Mouse (Mus musculus) right cerebral cortex, adult 2 months (tissue): ENCODE measurements around the gene Morf4l1.

Source experiments
- DNase-seq, 2 experiments: peaks; one replicate each; pipeline ENCODE4 v3.0.0; 2021 to 2022; ENCODE audit warnings: low spot score in 2 of 2

Gene Morf4l1

GRCm38 (mm10) chr9:90114567-90115307 lies at the start of gene Morf4l1:
Gene Morf4l1 (minus strand): TSS chr9:90114774.
- peak; percentile 98 for DNase-seq

GRCm38 (mm10) chr9:90163749-90164095 lies 49.1 kb upstream of the Morf4l1 start:
- no peak for DNase-seq

- peak; percentile 36 to 42 for DNase-seq
These were observed 48.6 kb upstream of the Morf4l1 start, which contains the start of gene Adamts7 for GRCm38 (mm10) chr9:90162926-90163748. Gene Adamts7 (plus strand): TSS chr9:90163069.

GRCm38 (mm10) chr9:90162243-90162925 lies 47.8 kb upstream of the Morf4l1 start:
- peak in 1 of 2 experiments; percentile 6 for DNase-seq

GRCm38 (mm10) chr9:90146869-90147268 lies 32.3 kb upstream of the Morf4l1 start:
- DNase-seq = no peak

GRCm38 (mm10) chr9:90145788-90146187 lies 31.2 kb upstream of the Morf4l1 start:
- no peak for DNase-seq

- no peak for DNase-seq
These were observed 22.0 kb upstream of the Morf4l1 start for GRCm38 (mm10) chr9:90136678-90136965.

GRCm38 (mm10) chr9:90135963-90136677 lies 21.5 kb upstream of the Morf4l1 start:
- no peak for DNase-seq

- no peak for DNase-seq
These were observed 20.9 kb upstream of the Morf4l1 start for GRCm38 (mm10) chr9:90135466-90135865.

GRCm38 (mm10) chr9:90133562-90134355 lies 19.2 kb upstream of the Morf4l1 start:
- no peak for DNase-seq

GRCm38 (mm10) chr9:90128636-90129201 lies 14.1 kb upstream of the Morf4l1 start:
- DNase-seq = no peak

- DNase-seq = no peak
These were observed 12.6 kb upstream of the Morf4l1 start for GRCm38 (mm10) chr9:90127146-90127545.

- DNase-seq = peak; percentile 78 to 84
These were observed 11.9 kb upstream of the Morf4l1 start for GRCm38 (mm10) chr9:90126260-90127010.

GRCm38 (mm10) chr9:90125416-90126099 lies 11.0 kb upstream of the Morf4l1 start:
- no peak for DNase-seq

- no peak for DNase-seq
These were observed 10.3 kb upstream of the Morf4l1 start for GRCm38 (mm10) chr9:90124873-90125245.

- no peak for DNase-seq
These were observed 9.7 kb upstream of the Morf4l1 start for GRCm38 (mm10) chr9:90124156-90124872.

- DNase-seq = no peak
These were observed 7.7 kb upstream of the Morf4l1 start for GRCm38 (mm10) chr9:90122246-90122740.

- DNase-seq = no peak
These were observed 2.7 kb upstream of the Morf4l1 start for GRCm38 (mm10) chr9:90117234-90117633.

GRCm38 (mm10) chr9:90115308-90115700 lies 730 bp upstream of the Morf4l1 start:
- no peak for DNase-seq
